Mouse (Mus musculus) layer of hippocampus, adult 8-10 months (tissue): ENCODE measurements around the gene Npas3. TPM values are rescaled to one million over a fixed set of nuclear protein-coding genes. Genes with fewer than 3 reads are reported as not detected.

ENCODE experiments used
- DNase-seq, 2 experiments: peaks; one replicate each; pipeline ENCODE4 v3.0.0; 2022; ENCODE audit warnings: low spot score in 2 of 2
- total RNA-seq, 4 experiments: library from RNA; stranded (reverse); gene quantifications; 2 replicates each; pipeline ENCODE4 v1.2.4; 2022

Gene Npas3
- total RNA-seq, 4 experiments from 2014 or later, result 20.9 to 30.4 (median 26.6) TPM

- no peak for DNase-seq
Measured at GRCm38 (mm10) chr12:53771394-53771936, 523.0 kb downstream of the Npas3 start.

GRCm38 (mm10) chr12:53781850-53782552, 533.5 kb downstream of the Npas3 start:
- DNase-seq, result no peak

DNA sequence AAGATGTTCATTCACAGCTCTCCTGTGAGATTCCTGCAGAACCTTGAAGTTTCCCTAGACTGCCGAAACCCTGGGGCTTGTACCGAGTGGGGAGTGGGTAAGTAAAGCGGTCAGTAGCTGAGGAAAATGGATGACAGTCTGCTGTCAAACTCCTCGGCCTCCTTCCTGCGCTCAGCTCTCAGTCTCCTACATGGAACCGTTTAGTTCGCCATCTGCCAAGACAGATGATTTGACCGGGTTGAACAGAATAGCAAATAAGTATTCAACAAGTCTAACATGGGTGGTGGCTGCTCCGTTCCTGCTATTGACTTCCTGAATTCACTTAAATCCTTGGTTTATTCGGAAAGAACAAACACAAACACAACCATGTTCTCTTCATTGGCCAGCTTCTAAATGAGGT, 541.0 kb downstream of the Npas3 start:
- DNase-seq, result no peak

DNA sequence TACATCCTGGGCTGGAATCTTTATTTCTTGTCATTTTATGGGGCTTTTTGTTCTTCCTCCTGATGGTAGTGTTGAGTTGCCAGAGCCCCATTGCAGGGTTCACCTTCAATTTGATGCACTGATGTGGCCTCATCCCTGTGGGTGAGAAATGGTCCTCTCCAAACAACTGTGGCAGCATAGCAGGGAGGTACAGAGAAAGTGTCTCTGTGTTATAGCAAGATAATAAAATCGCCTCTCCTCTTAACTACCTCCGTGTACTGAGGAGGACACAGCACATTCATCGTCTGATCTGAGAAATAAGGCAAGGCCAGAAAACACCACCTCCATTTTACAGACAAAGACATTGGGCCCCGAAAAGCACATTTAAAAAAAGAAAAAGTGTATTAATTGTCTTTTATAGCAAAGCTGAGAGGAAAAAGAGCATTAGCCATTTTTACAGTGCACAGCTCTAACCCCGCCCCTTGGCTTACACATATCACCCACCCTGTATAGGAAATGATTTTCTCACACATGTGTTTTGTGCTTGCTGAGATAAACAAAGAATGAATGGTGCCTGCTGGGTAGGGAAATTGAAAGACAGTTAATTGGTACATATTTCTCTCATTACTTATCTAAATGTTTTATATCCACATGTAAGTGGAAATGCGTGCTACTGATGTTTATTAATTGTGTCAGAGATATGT, 546.4 kb downstream of the Npas3 start:
- no peak for DNase-seq

GRCm38 (mm10) chr12:53801831-53802230, 553.4 kb downstream of the Npas3 start:
- DNase-seq, result peak; percentile 28 to 57

GRCm38 (mm10) chr12:53802381-53802780, 553.9 kb downstream of the Npas3 start:
- DNase-seq, result no peak

DNA sequence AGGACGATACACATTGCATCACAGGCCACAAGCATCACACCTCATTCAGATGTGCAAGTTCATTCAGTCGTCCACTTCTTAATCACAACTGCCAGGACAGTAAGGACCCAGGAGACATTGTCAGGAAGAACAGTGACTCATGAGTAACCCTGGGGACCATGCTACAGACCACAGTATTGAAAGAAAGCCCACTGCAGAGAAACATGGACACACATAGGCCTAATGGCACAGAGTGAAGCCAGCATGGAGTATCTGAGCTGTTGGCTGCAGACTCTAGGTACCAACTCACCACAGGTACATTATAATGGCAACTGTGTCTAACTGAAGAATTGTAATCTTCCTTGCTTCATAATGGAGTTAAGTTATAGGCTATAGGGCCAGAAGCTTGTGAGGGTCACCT, 561.6 kb downstream of the Npas3 start:
- no peak for DNase-seq

GRCm38 (mm10) chr12:53814291-53814690, 565.8 kb downstream of the Npas3 start:
- no peak for DNase-seq

DNA sequence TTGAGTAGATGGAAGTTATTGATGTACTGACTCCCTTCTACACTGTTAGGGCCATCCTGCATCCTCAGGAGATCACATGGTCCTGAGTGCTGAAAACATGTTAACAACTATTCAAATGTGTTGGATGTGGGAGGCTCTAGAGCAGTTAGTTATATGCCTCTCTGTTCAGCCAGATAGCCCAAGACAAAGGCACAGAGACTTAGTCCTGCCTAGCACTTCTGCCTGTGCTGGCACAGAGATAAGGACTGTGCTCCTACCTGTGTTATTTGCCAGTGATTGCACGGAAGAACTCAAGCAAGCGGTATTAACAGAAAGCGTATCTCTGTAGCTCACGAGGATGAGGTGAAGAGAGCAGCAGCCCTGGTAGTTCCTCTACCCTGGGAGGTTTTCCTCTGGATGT, 571.5 kb downstream of the Npas3 start:
- DNase-seq, result no peak

DNA sequence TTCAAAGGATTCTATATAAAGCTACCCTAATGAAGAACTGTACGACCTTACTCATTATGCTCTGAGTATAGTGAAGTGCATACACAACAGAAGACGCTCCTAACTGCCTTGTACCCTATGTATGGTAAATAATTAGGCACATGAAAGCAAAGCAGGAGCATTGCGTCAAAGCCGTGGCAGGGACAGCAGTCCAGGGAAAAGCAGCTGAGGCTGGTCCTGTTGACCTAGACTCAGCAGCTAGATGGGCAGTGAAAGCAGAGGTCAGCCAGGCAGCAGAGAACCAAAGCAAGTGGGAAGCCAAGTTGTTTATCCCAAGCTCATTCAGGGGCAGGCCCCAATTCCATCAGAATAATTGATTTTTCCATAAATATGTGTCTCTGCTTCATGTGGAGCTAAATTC, 574.4 kb downstream of the Npas3 start:
- DNase-seq, result no peak

- DNase-seq, result no peak
Measured at GRCm38 (mm10) chr12:53825251-53825650, 576.8 kb downstream of the Npas3 start.

DNA sequence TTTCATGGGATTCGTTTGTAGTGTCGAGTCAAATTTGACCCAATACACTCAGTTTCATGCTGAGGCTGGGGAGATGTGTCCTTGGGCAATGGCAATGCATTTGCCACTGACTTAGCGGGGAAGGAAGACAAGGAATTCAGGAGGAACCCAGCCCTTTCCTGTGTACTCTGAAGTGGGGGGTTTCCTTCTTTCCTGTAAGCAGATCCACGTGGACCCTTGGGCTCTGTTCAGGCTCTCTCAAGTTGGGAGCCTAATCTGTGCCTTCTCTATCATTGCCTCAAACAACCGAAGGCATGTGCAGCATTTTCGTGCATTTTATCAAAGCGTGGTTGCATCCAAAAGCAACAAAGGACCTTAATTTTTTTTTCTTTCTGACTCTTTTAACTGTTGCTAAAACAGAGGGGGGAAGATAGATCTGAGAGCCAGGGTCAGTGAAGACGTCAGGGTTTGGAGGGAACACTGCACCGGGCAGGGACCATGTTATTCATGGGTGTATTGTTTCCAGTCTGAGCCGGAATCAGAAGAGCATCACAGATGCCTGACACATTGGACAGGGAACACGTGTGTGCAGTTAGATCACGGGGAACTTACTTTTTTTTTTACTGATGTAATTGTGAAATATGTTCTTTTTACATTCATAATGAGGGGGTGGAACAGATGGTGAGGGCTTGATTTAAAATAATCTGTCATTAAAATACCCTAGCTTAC, 577.6 kb downstream of the Npas3 start:
- DNase-seq, result no peak

- no peak for DNase-seq
Measured at GRCm38 (mm10) chr12:53826812-53827211, 578.3 kb downstream of the Npas3 start.

GRCm38 (mm10) chr12:53832590-53832989, 584.1 kb downstream of the Npas3 start:
- DNase-seq, result no peak

DNA sequence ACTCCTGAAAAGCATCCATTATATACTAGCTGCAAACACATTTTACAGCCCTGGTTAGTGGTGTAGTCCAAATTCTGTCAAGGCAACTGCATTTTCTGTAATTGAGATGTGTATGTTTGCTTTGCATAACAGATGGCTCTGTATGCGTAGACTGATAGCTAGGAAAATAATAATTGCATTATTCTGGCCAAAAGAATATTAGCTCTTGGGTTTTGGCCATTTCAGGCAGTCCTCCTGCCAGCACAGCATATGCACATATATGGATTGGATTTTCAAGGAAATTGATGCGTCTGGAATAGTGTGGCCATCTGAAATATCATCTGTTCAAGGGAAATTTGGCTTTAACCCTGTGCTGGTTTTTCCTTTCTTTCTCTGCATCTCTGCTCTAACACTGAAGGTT, 584.9 kb downstream of the Npas3 start:
- DNase-seq, result no peak

GRCm38 (mm10) chr12:53836031-53836790, 587.7 kb downstream of the Npas3 start:
- DNase-seq, result no peak

DNA sequence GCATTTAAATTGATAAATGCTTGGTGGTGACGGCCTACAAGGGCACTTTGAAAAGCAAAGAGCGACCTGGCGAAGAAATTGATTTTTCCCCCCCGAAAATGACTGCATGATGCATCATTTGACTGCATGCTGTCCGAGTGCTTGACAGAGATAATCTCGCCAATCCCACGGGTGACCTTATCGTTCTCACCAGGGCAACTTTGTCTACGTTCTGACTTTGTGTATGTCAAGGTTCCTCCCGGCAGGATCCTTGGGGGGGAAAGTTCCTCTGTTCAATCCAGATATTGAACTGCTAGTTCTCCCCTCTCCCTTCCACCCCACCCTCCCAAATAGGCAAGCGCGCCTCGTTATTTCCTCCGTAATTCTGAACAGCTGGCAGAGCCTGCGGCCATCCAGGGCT, 588.9 kb downstream of the Npas3 start:
- DNase-seq, result no peak

DNA sequence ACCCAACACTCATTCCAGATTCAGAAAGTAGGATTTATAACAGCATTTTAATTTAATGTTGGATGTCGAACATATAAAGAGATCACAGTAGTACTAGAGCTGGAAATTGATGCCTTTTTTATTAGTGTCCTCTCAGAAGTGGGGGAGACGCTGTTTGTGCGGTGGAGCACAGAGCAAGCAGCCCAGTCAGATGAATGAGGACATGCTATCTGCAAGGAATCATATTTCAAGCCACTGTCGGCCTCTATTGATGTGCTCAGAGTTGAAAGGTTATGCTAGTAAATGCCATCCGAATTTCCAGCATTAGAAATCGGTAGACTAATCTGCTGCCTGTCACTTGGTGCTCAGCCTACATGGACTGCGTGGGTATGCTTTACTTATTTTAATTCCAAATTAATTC, 590.1 kb downstream of the Npas3 start:
- DNase-seq, result no peak

DNA sequence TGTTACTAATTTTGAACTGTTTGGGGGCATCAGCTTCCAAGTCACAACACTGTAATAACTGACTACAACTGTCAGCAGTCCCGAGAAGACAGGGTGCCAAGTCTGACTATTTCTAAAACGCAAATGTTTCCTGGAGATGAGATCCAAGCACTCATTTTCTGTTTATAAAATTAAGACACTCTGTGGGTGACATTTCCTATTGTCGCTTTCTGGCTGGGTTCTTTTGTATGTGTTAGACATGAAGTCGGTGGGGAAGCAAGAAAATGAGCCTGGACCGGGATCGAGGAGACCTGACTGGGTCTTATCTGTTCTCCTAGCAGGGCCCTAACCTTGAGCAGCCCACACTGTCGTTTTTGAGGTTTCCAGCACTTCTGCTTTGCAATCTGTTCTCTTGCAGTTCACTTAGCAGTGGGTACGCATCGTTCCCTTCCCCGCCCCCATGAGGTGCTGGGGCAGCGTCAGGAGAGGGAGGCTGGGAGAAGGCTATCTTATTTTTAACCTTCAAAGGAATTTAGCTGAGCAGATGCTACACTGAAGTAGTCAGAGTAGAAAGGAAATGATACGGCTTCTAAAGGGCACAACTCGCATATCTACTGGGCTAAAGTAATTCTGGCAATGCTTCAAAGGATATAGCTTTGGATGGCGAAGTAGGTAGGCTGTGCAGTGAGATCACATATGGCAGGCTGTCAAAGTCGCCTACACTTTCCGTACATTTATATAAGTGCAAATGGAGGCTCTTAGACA, 593.6 kb downstream of the Npas3 start:
- peak; percentile 39 to 40 for DNase-seq

DNA sequence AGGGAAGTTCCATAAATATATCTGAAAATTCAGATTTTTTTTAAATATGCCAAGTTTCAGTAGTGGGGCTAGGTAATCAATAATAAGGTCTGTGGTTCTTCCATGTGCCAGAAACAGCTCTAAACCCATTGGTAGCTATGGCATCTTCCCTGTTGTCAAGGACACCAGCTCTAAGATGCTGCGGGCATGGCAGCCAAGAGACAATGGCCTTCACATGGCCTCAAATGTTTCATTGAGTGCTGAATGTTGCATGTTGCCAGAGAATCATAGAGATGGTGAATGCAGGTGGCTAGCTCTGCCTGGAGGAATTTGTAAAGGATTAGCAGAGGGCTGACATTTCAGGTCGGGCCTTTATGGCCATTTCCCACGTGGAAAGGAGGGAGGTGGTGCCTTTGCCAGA, 595.1 kb downstream of the Npas3 start:
- DNase-seq, result no peak

GRCm38 (mm10) chr12:53846154-53846665, 597.7 kb downstream of the Npas3 start:
- DNase-seq, result no peak
